17 mouse cellular contexts compared by ENCODE assay signal in genomic region chr19:12440103-12440725, GRCm38 (mm10). TPM values are rescaled to one million over a fixed set of nuclear protein-coding genes. Genes with fewer than 3 reads are reported as not detected.
DNase-seq lines count a peak whose midpoint lies in the region; ATAC-seq and TF ChIP-seq lines count a peak whose summit lies in the region.
"Had no signal": no experiment of that assay in that cellular context is flagged by ENCODE, and none has a peak within 500 bp of the region (broad histone marks: within the 10 kb centered on the region; RNA-seq: fewer than 3 reads in every experiment).

No protein-coding gene starts in this region.

- TF ChIP-seq CTCF in kidney, adult 2 months (conservative IDR thresholded peaks at IDR 0.05; ENCODE audit: insufficient read depth, insufficient read length, low read depth, low read length): no peak
- no peak for TF ChIP-seq CTCF in bone marrow, adult 2 months (IDR thresholded peaks at IDR 0.05; ENCODE audit: control insufficient read depth, insufficient read depth, low read length)

- TF ChIP-seq POLR2A in kidney, adult 2 months (IDR thresholded peaks at IDR 0.05; ENCODE audit: low read depth, low read length): no peak
- TF ChIP-seq POLR2A in bone marrow, adult 2 months (IDR thresholded peaks at IDR 0.05; ENCODE audit: borderline replicate concordance, control insufficient read depth, low read depth, low read length): no peak

- ATAC-seq in megakaryocyte, adult 5-6 weeks (ENCODE audit: poor library complexity, severe bottlenecking): peak; percentile 72
- ATAC-seq: hindbrain, postnatal 0 days had no signal

- no peaks in the 10 kb centered on the region for H3K27me3 ChIP-seq in kidney, adult 2 months (replicated peaks; ENCODE audit: control insufficient read depth, insufficient read depth, low read length)
- H3K27me3 ChIP-seq: kidney, embryonic 15.5 days had no signal

- H3K4me1 ChIP-seq in kidney, adult 2 months (ENCODE audit: control insufficient read depth, insufficient read depth, low read length): no peaks in the 10 kb centered on the region
- H3K4me1 ChIP-seq in bone marrow, adult 2 months (ENCODE audit: control insufficient read depth, insufficient read depth, low read length): peaks cover 8% of the 10 kb centered on the region
- H3K4me1 ChIP-seq: kidney, embryonic 15.5 days had no signal

- no peak for DNase-seq in kidney, adult 2 months
- DNase-seq in kidney, postnatal 4 days: no peak
- DNase-seq in A20 (ENCODE audit: low read depth, low spot score): peak; percentile 75
- DNase-seq in frontal cortex, postnatal 14 days (ENCODE audit: low spot score in 2 of 2): no peak
- no peak for DNase-seq in thymus, postnatal 25 days
- DNase-seq in gastrocnemius, postnatal 25 days: no peak
- DNase-seq: adrenal gland, postnatal 14 days; left cerebral cortex, postnatal 4 days; right cerebral cortex, postnatal 14 days had no signal

- no peak overlapping the region for H3K4me3 ChIP-seq in kidney, adult 2 months (ENCODE audit: insufficient read depth, low read depth, low read length)
- peak overlapping the region; percentile 7 for H3K4me3 ChIP-seq in bone marrow, adult 2 months (replicated peaks; ENCODE audit: control insufficient read depth, low read depth, low read length)
- H3K4me3 ChIP-seq: kidney, embryonic 15.5 days had no signal

- H3K36me3 ChIP-seq in kidney, adult 2 months (ENCODE audit: control insufficient read depth, insufficient read depth, low read length): no peaks in the 10 kb centered on the region
- H3K36me3 ChIP-seq: kidney, embryonic 15.5 days had no signal

- 64% methylated on average over 5 of the region's 5 CpGs for WGBS in kidney, adult 2 months
- WGBS in bone marrow, adult 2 months: 23% methylated on average over 5 of the region's 5 CpGs

- H3K27ac ChIP-seq in kidney, adult 2 months (ENCODE audit: insufficient read depth, low read depth, low read length): peak overlapping the region; percentile 30; the same call in 1 of the 2 replicates
- H3K27ac ChIP-seq in bone marrow, adult 2 months (ENCODE audit: control insufficient read depth, insufficient read depth, low read depth, low read length, poor library complexity): peak overlapping the region; percentile 88
- H3K27ac ChIP-seq: hindbrain, postnatal 0 days; kidney, embryonic 15.5 days; stomach, postnatal 0 days had no signal

RNA-seq across cellular contexts. Expression of gene Pfpl, which starts 12.5 kb away (rescaled TPM):
- not detected in 2 replicates for polyA plus RNA-seq in kidney, adult 2 months (2012; rRNA removed)
- polyA plus RNA-seq in bone marrow, adult 2 months (2011; ENCODE audit: insufficient read depth, insufficient read length, low replicate concordance, missing spikeins): not detected in 2 replicates
- not detected in 2 replicates for total RNA-seq in megakaryocyte, adult 5-6 weeks (2015)
- not detected in 2 replicates for total RNA-seq in megakaryocyte, adult 5-6 weeks (2017)
- not detected for total RNA-seq in gastrocnemius, postnatal 25 days (2021)
- total RNA-seq: adrenal gland, postnatal 14 days; hindbrain, postnatal 0 days; layer of hippocampus, adult 8-10 months; left cerebral cortex, postnatal 4 days had no signal
- polyA plus RNA-seq: heart, postnatal 0 days; hindbrain, postnatal 0 days; kidney, embryonic 15.5 days; stomach, postnatal 0 days; urinary bladder, adult 2 months had no signal

RNA-seq across cellular contexts. Expression of gene Mpeg1, which starts 20.4 kb away (rescaled TPM):
- 3.8 and 7.4 TPM in 2 replicates for polyA plus RNA-seq in kidney, adult 2 months (2012; rRNA removed)
- 20.5 and 54.7 TPM in 2 replicates for polyA plus RNA-seq in bone marrow, adult 2 months (2011; ENCODE audit: insufficient read depth, insufficient read length, low replicate concordance, missing spikeins)
- total RNA-seq in megakaryocyte, adult 5-6 weeks (2015): 1,084 and 1,137 TPM in 2 replicates
- 543 and 663 TPM in 2 replicates for total RNA-seq in megakaryocyte, adult 5-6 weeks (2017)
- under 1 TPM; 0.74 to 0.88 TPM for total RNA-seq in gastrocnemius, postnatal 25 days (2021)

RNA-seq across cellular contexts. Expression of gene Olfr1441, which starts 23.0 kb away (rescaled TPM):
- polyA plus RNA-seq in kidney, adult 2 months (2012; rRNA removed): not detected in 2 replicates
- not detected in 2 replicates for polyA plus RNA-seq in bone marrow, adult 2 months (2011; ENCODE audit: insufficient read depth, insufficient read length, low replicate concordance, missing spikeins)
- not detected in 2 replicates for total RNA-seq in megakaryocyte, adult 5-6 weeks (2015)
- total RNA-seq in megakaryocyte, adult 5-6 weeks (2017): not detected in 2 replicates
- total RNA-seq in gastrocnemius, postnatal 25 days (2021): not detected
- total RNA-seq: adrenal gland, postnatal 14 days; hindbrain, postnatal 0 days; layer of hippocampus, adult 8-10 months; left cerebral cortex, postnatal 4 days had no signal
- polyA plus RNA-seq: heart, postnatal 0 days; hindbrain, postnatal 0 days; kidney, embryonic 15.5 days; stomach, postnatal 0 days; urinary bladder, adult 2 months had no signal

RNA-seq across cellular contexts. Expression of gene Olfr1440, which starts 53.1 kb away (rescaled TPM):
- polyA plus RNA-seq in kidney, adult 2 months (2012; rRNA removed): not detected in 2 replicates
- 0.70 and 1.5 TPM in 2 replicates for polyA plus RNA-seq in bone marrow, adult 2 months (2011; ENCODE audit: insufficient read depth, insufficient read length, low replicate concordance, missing spikeins)
- not detected in 2 replicates for total RNA-seq in megakaryocyte, adult 5-6 weeks (2015)
- total RNA-seq in megakaryocyte, adult 5-6 weeks (2017): not detected in 2 replicates
- not detected for total RNA-seq in gastrocnemius, postnatal 25 days (2021)
- total RNA-seq: adrenal gland, postnatal 14 days; hindbrain, postnatal 0 days; layer of hippocampus, adult 8-10 months; left cerebral cortex, postnatal 4 days had no signal
- polyA plus RNA-seq: heart, postnatal 0 days; hindbrain, postnatal 0 days; kidney, embryonic 15.5 days; stomach, postnatal 0 days; urinary bladder, adult 2 months had no signal

Comparison
In these comparisons a context has a peak if more than half of its experiments do, and no peak if none do; other contexts are left out.
1. RNA of gene Mpeg1, which starts 20.4 kb away (total RNA-seq): 543 to 1,137 TPM in megakaryocyte, adult 5-6 weeks; 0.74 to 0.88 TPM in gastrocnemius, postnatal 25 days; every median in the first group is over 100 times any median in the second.